Mouse (Mus musculus): ENCODE results near the gene Gm16181. TPM values are rescaled to one million over a fixed set of nuclear protein-coding genes. Genes with fewer than 3 reads are reported as not detected.

Gene Gm16181
- polyA plus RNA-seq, 1 experiment, result not detected

- Histone ChIP-seq H3K27ac (ENCODE audit: insufficient read depth, low read depth, low read length) (peak overlapping the region; percentile 67), H3K4me1 (ENCODE audit: control insufficient read depth, insufficient read depth, low read length) (peaks cover 2% of the 10 kb centered on the region; the same call in 1 of the 2 replicates), H3K36me3 (ENCODE audit: control insufficient read depth, insufficient read depth, low read length) (no peaks in the 10 kb centered on the region; the same call in 1 of the 2 replicates), H3K4me3 (ENCODE audit: insufficient read depth, low read depth, low read length) (no peak overlapping the region), H3K27me3 (replicated peaks; ENCODE audit: control insufficient read depth, insufficient read depth, low read length) (no peaks in the 10 kb centered on the region)
- no peak for TF ChIP-seq CTCF (conservative IDR thresholded peaks at IDR 0.05; ENCODE audit: insufficient read depth, insufficient read length, low read depth, low read length)
- no peak for TF ChIP-seq POLR2A (IDR thresholded peaks at IDR 0.05; ENCODE audit: low read depth, low read length)
- peak; percentile 64 for DNase-seq
- WGBS, result 72% methylated on average over 18 of the region's 18 CpGs
Observed at GRCm38 (mm10) chr17:35218516-35219193, 2.0 kb upstream of the Gm16181 start.

GRCm38 (mm10) chr17:35219601-35220041 lies 1.0 kb upstream of the Gm16181 start:
- no peak overlapping the region for H3K4me3 ChIP-seq (ENCODE audit: insufficient read depth, low read depth, low read length)
- TF ChIP-seq CTCF (conservative IDR thresholded peaks at IDR 0.05; ENCODE audit: insufficient read depth, insufficient read length, low read depth, low read length), result no peak
- TF ChIP-seq POLR2A (IDR thresholded peaks at IDR 0.05; ENCODE audit: low read depth, low read length), result no peak
- H3K4me1 ChIP-seq (ENCODE audit: control insufficient read depth, insufficient read depth, low read length), result peaks cover 2% of the 10 kb centered on the region; the same call in 1 of the 2 replicates
- H3K27me3 ChIP-seq (replicated peaks; ENCODE audit: control insufficient read depth, insufficient read depth, low read length), result no peaks in the 10 kb centered on the region
- H3K36me3 ChIP-seq (ENCODE audit: control insufficient read depth, insufficient read depth, low read length), result no peaks in the 10 kb centered on the region; the same call in 1 of the 2 replicates
- DNase-seq, result no peak
- 58% methylated on average over 6 of the region's 6 CpGs for WGBS
- H3K27ac ChIP-seq (ENCODE audit: insufficient read depth, low read depth, low read length), result peak overlapping the region; percentile 67

- Histone ChIP-seq H3K27ac (ENCODE audit: insufficient read depth, low read depth, low read length) (no peak overlapping the region), H3K27me3 (replicated peaks; ENCODE audit: control insufficient read depth, insufficient read depth, low read length) (no peaks in the 10 kb centered on the region), H3K4me1 (ENCODE audit: control insufficient read depth, insufficient read depth, low read length) (peaks cover 2% of the 10 kb centered on the region; the same call in 1 of the 2 replicates), H3K4me3 (ENCODE audit: insufficient read depth, low read depth, low read length) (no peak overlapping the region), H3K36me3 (ENCODE audit: control insufficient read depth, insufficient read depth, low read length) (no peaks in the 10 kb centered on the region; the same call in 1 of the 2 replicates)
- no peak for DNase-seq
- TF ChIP-seq POLR2A (IDR thresholded peaks at IDR 0.05; ENCODE audit: low read depth, low read length), result no peak
- TF ChIP-seq CTCF (conservative IDR thresholded peaks at IDR 0.05; ENCODE audit: insufficient read depth, insufficient read length, low read depth, low read length), result no peak
- 59% methylated on average over 6 of the region's 6 CpGs for WGBS
Observed at GRCm38 (mm10) chr17:35222299-35222698, 1.7 kb downstream of the Gm16181 start.

GRCm38 (mm10) chr17:35224641-35225040 lies 4.0 kb downstream of the Gm16181 start:
- Histone ChIP-seq H3K36me3 (ENCODE audit: control insufficient read depth, insufficient read depth, low read length) (no peaks in the 10 kb centered on the region; the same call in 1 of the 2 replicates), H3K4me3 (ENCODE audit: insufficient read depth, low read depth, low read length) (no peak overlapping the region), H3K27ac (ENCODE audit: insufficient read depth, low read depth, low read length) (no peak overlapping the region), H3K4me1 (ENCODE audit: control insufficient read depth, insufficient read depth, low read length) (no peaks in the 10 kb centered on the region), H3K27me3 (replicated peaks; ENCODE audit: control insufficient read depth, insufficient read depth, low read length) (no peaks in the 10 kb centered on the region)
- TF ChIP-seq POLR2A (IDR thresholded peaks at IDR 0.05; ENCODE audit: low read depth, low read length) (no peak), CTCF (conservative IDR thresholded peaks at IDR 0.05; ENCODE audit: insufficient read depth, insufficient read length, low read depth, low read length) (no peak)
- DNase-seq, result no peak
- 95% methylated on average over 4 of the region's 4 CpGs for WGBS

- no peak for DNase-seq
- WGBS, result 85% methylated on average over 5 of the region's 5 CpGs
- no peaks in the 10 kb centered on the region for H3K27me3 ChIP-seq (replicated peaks; ENCODE audit: control insufficient read depth, insufficient read depth, low read length)
- TF ChIP-seq CTCF (conservative IDR thresholded peaks at IDR 0.05; ENCODE audit: insufficient read depth, insufficient read length, low read depth, low read length), result no peak
- no peak for TF ChIP-seq POLR2A (IDR thresholded peaks at IDR 0.05; ENCODE audit: low read depth, low read length)
- no peak overlapping the region for H3K27ac ChIP-seq (ENCODE audit: insufficient read depth, low read depth, low read length)
- H3K4me1 ChIP-seq (ENCODE audit: control insufficient read depth, insufficient read depth, low read length), result no peaks in the 10 kb centered on the region
- no peaks in the 10 kb centered on the region; the same call in 1 of the 2 replicates for H3K36me3 ChIP-seq (ENCODE audit: control insufficient read depth, insufficient read depth, low read length)
- H3K4me3 ChIP-seq (ENCODE audit: insufficient read depth, low read depth, low read length), result no peak overlapping the region
Observed at GRCm38 (mm10) chr17:35225456-35225855, 4.8 kb downstream of the Gm16181 start.

GRCm38 (mm10) chr17:35226561-35227046 lies 6.0 kb downstream of the Gm16181 start:
- Histone ChIP-seq H3K4me3 (ENCODE audit: insufficient read depth, low read depth, low read length) (no peak overlapping the region), H3K36me3 (ENCODE audit: control insufficient read depth, insufficient read depth, low read length) (no peaks in the 10 kb centered on the region), H3K4me1 (ENCODE audit: control insufficient read depth, insufficient read depth, low read length) (no peaks in the 10 kb centered on the region), H3K27me3 (replicated peaks; ENCODE audit: control insufficient read depth, insufficient read depth, low read length) (no peaks in the 10 kb centered on the region), H3K27ac (ENCODE audit: insufficient read depth, low read depth, low read length) (no peak overlapping the region)
- WGBS, result 72% methylated on average over 14 of the region's 14 CpGs
- DNase-seq, result no peak
- TF ChIP-seq CTCF (conservative IDR thresholded peaks at IDR 0.05; ENCODE audit: insufficient read depth, insufficient read length, low read depth, low read length), result no peak
- TF ChIP-seq POLR2A (IDR thresholded peaks at IDR 0.05; ENCODE audit: low read depth, low read length), result no peak

- H3K36me3 ChIP-seq (ENCODE audit: control insufficient read depth, insufficient read depth, low read length), result no peaks in the 10 kb centered on the region
- H3K4me1 ChIP-seq (ENCODE audit: control insufficient read depth, insufficient read depth, low read length), result peaks cover 4% of the 10 kb centered on the region; the same call in 1 of the 2 replicates
- WGBS, result 91% methylated on average over 10 of the region's 10 CpGs
- no peak overlapping the region for H3K27ac ChIP-seq (ENCODE audit: insufficient read depth, low read depth, low read length)
- H3K4me3 ChIP-seq (ENCODE audit: insufficient read depth, low read depth, low read length), result no peak overlapping the region
- TF ChIP-seq CTCF (conservative IDR thresholded peaks at IDR 0.05; ENCODE audit: insufficient read depth, insufficient read length, low read depth, low read length) (no peak), POLR2A (IDR thresholded peaks at IDR 0.05; ENCODE audit: low read depth, low read length) (no peak)
- H3K27me3 ChIP-seq (replicated peaks; ENCODE audit: control insufficient read depth, insufficient read depth, low read length), result no peaks in the 10 kb centered on the region
- no peak for DNase-seq
Observed at GRCm38 (mm10) chr17:35231022-35231421, 10.4 kb downstream of the Gm16181 start.

All from kidney, adult 2 months (tissue).